Mouse (Mus musculus) kidney, postnatal 14 days (tissue): ENCODE measurements around the gene 1700020D05Rik.
"Not testable (repeated sequence)": the region's sequence is repeated elsewhere in the genome, so short reads cannot be mapped to it uniquely, and the experiment has no call there.

ENCODE experiments used
- DNase-seq: peaks from one replicate; pipeline ENCODE4 v3.0.0; 2022; ENCODE audit warnings: mixed read lengths

Gene 1700020D05Rik

GRCm38 (mm10) chr19:5494314-5494713 lies 9.3 kb downstream of the 1700020D05Rik start:
- peak; percentile 62 for DNase-seq

GRCm38 (mm10) chr19:5493301-5493721 lies 10.3 kb downstream of the 1700020D05Rik start:
- DNase-seq = not testable (repeated sequence)

- no peak for DNase-seq
Measured at GRCm38 (mm10) chr19:5492641-5493040, 10.9 kb downstream of the 1700020D05Rik start.

- peak; percentile 91 for DNase-seq
Measured at GRCm38 (mm10) chr19:5490898-5491708, 12.5 kb downstream of the 1700020D05Rik start.

- DNase-seq = peak; percentile 97
Measured at GRCm38 (mm10) chr19:5490313-5490897, 13.2 kb downstream of the 1700020D05Rik start, which contains the start of gene Cfl1. TSS of gene Cfl1 (plus strand) at chr19:5490455.

- not testable (repeated sequence) for DNase-seq
Measured at GRCm38 (mm10) chr19:5489721-5490120, 13.9 kb downstream of the 1700020D05Rik start.

GRCm38 (mm10) chr19:5488878-5489571 lies 14.6 kb downstream of the 1700020D05Rik start:
- peak; percentile 99 for DNase-seq

- DNase-seq = peak; percentile 97
Measured at GRCm38 (mm10) chr19:5487768-5488550, 15.6 kb downstream of the 1700020D05Rik start, which contains the start of gene Mus81. TSS of gene Mus81 (minus strand) at chr19:5488402.

- DNase-seq = no peak
Measured at GRCm38 (mm10) chr19:5486771-5487170, 16.8 kb downstream of the 1700020D05Rik start.

- no peak for DNase-seq
Measured at GRCm38 (mm10) chr19:5486286-5486685, 17.3 kb downstream of the 1700020D05Rik start.

GRCm38 (mm10) chr19:5485821-5486220 lies 17.8 kb downstream of the 1700020D05Rik start:
- no peak for DNase-seq

- DNase-seq = no peak
Measured at GRCm38 (mm10) chr19:5485371-5485770, 18.2 kb downstream of the 1700020D05Rik start.

- no peak for DNase-seq
Measured at GRCm38 (mm10) chr19:5484496-5484895, 19.1 kb downstream of the 1700020D05Rik start.

GRCm38 (mm10) chr19:5483386-5484359 lies 19.9 kb downstream of the 1700020D05Rik start:
- no peak for DNase-seq

- no peak for DNase-seq
Measured at GRCm38 (mm10) chr19:5481398-5481797, 22.2 kb downstream of the 1700020D05Rik start.

GRCm38 (mm10) chr19:5480016-5480415 lies 23.6 kb downstream of the 1700020D05Rik start:
- no peak for DNase-seq

GRCm38 (mm10) chr19:5477668-5478300 lies 25.8 kb downstream of the 1700020D05Rik start:
- no peak for DNase-seq

GRCm38 (mm10) chr19:5477004-5477667 lies 26.5 kb downstream of the 1700020D05Rik start:
- DNase-seq = no peak

GRCm38 (mm10) chr19:5475069-5475714 lies 28.4 kb downstream of the 1700020D05Rik start:
- no peak for DNase-seq
